Mouse (Mus musculus): ENCODE measurements around the gene Ern2.

The Ern2 gene

DNA sequence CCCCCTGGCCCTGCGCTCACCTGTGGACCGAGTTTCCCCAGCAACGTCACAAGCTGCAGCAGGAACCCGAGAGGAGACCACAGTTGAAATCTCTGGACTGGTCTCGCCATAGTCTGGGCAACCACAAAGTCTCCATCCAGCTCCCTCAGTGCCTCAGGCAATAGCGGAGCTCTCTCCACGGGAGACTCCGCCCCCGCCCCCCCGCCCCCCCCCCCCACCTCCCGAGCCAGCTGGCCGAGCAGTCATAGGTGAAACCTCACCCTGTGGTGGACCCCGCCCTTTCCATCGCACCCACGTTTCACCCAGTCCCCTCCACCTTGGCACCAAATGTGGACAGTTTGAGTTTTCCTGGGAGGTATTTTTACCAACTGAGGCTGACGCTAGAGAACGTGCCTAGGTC lies at the start of gene Ern2:
Ern2 (minus strand) TSS at position 165 of the 400 bp plus-strand sequence.
- no peak for DNase-seq (ENCODE audit: low read depth, low spot score)
- Histone ChIP-seq H3K27me3 (ENCODE audit: control insufficient read depth, insufficient read depth, low read length, poor library complexity, severe bottlenecking) (no peaks in the 10 kb centered on the region), H3K36me3 (ENCODE audit: control insufficient read depth, insufficient read depth, low read length, poor library complexity, severe bottlenecking) (no peaks in the 10 kb centered on the region)

DNA sequence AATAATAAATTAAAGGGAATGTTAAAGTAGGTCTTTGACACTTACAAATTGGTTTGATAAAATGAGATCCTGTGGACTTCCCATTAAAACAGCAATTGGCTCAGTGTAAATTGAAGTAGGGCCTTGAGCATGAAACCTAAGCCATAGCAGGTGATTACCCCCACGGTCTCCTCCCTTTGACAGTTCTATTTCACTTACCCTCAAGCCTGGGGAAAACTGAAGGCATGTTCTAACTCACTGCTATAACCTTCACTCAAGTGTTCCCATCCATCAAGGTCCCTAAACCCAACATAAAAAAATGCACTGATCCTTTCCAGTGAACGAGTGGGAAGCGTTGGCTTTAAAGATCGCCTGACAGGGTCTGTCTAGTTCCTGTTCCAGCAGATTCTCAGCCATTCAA lies 44.9 kb upstream of the Ern2 start:
- no peak for DNase-seq (ENCODE audit: low read depth, low spot score)
- Histone ChIP-seq H3K36me3 (ENCODE audit: control insufficient read depth, insufficient read depth, low read length, poor library complexity, severe bottlenecking) (no peaks in the 10 kb centered on the region), H3K27me3 (ENCODE audit: control insufficient read depth, insufficient read depth, low read length, poor library complexity, severe bottlenecking) (no peaks in the 10 kb centered on the region)

DNA sequence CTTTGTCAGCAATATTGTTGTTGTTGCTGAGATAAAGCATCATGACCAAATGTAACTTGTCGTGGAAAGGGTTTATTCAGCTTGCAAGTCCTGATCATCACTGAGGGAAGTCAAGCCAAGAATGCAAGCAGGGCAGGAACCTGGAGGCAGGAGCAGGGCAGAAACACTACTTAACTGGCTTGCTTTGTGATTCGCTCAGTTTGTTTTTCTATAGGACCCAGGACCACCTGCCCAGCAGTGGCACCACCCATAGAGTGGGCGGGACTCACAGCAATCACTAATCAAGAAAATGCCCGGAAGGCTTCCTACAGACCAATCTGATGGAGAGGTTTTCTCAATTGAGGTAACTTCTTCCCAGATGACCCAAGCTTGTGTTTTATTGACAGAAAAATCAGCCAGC lies 43.9 kb upstream of the Ern2 start:
- H3K27me3 ChIP-seq (ENCODE audit: control insufficient read depth, insufficient read depth, low read length, poor library complexity, severe bottlenecking): no peaks in the 10 kb centered on the region
- no peaks in the 10 kb centered on the region for H3K36me3 ChIP-seq (ENCODE audit: control insufficient read depth, insufficient read depth, low read length, poor library complexity, severe bottlenecking)

DNA sequence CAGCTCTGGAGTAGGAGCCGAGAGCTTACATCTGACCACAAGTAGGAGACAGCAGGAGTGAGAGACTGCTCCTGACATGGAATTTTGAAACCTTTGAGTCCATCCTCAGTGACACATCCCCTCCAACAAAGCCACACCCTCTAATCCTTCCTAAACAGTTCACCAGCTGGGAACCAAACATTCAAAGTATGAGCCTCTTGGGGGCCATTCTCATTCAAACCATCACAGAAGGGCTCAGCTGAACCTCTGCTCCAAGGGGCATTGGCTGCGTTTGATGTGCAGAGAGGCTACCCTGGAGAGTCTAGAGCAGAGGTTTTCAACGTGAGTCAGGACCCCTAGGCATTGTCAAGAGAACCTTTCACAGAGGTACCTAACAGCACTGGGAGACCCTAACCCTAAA lies 43.3 kb upstream of the Ern2 start:
- Histone ChIP-seq H3K36me3 (ENCODE audit: control insufficient read depth, insufficient read depth, low read length, poor library complexity, severe bottlenecking) (no peaks in the 10 kb centered on the region), H3K27me3 (ENCODE audit: control insufficient read depth, insufficient read depth, low read length, poor library complexity, severe bottlenecking) (no peaks in the 10 kb centered on the region)
- DNase-seq (ENCODE audit: low read depth, low spot score): no peak

More for the DNA sequence above, 43.9 kb upstream of the Ern2 start:
- no peak for DNase-seq (ENCODE audit: low read depth, low spot score)

DNA sequence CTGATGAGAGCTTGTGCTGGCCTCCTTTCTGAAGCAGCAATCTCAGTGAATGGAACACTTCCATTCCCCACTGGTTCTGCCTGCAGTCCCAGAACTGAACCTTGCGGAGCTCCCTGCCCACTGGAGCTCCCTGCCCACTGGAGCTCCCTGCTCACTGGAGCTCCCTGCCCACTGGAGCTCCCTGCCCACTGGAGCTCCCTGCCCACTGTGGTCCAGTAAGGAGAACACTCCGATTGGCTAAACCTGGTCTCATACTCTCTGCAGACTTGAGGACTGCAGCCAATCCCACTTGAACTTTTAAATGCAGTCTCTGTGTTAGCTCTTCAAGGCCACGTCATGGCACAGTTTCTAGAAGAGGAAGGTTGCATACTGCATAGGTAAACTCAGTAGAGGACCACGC lies 40.7 kb upstream of the Ern2 start:
- H3K27me3 ChIP-seq (ENCODE audit: control insufficient read depth, insufficient read depth, low read length, poor library complexity, severe bottlenecking): no peaks in the 10 kb centered on the region
- no peak for DNase-seq (ENCODE audit: low read depth, low spot score)
- H3K36me3 ChIP-seq (ENCODE audit: control insufficient read depth, insufficient read depth, low read length, poor library complexity, severe bottlenecking): no peaks in the 10 kb centered on the region

DNA sequence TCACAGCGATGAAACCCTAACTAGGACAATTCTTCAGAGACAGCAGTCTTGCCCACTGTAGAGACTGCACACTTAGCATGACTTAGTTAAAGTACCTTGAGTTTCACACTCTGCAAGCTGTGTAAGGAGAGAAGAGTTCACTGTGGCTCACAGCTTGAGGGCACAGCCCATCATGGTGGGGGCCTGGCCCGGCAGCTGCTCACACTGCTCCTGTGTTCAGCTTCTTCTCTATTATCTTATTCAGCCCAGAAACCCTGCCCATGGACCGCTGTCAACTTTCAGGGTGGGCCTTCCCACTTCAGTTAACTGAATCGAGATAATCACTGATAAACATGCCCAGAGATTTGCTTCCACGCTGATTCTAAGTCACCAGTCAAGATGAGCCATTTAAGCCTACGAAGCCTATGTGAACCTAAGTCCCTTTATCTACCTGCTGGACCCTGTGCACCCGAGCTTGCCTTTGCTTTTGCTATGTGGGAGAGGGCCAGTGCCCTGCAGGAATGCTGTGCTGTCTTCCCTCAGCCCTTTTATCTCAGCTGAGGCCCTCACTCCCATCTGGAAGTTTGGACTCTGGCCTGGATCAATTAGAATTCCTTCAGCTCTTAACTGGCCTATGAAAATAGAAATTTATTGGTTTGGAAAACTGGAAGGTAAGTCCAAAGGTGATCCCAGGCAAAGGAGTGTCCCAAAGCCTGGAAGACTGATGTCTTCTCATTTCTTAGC lies 40.2 kb upstream of the Ern2 start:
- Histone ChIP-seq H3K36me3 (ENCODE audit: control insufficient read depth, insufficient read depth, low read length, poor library complexity, severe bottlenecking) (no peaks in the 10 kb centered on the region), H3K27me3 (ENCODE audit: control insufficient read depth, insufficient read depth, low read length, poor library complexity, severe bottlenecking) (no peaks in the 10 kb centered on the region)
- DNase-seq (ENCODE audit: low read depth, low spot score): no peak

DNA sequence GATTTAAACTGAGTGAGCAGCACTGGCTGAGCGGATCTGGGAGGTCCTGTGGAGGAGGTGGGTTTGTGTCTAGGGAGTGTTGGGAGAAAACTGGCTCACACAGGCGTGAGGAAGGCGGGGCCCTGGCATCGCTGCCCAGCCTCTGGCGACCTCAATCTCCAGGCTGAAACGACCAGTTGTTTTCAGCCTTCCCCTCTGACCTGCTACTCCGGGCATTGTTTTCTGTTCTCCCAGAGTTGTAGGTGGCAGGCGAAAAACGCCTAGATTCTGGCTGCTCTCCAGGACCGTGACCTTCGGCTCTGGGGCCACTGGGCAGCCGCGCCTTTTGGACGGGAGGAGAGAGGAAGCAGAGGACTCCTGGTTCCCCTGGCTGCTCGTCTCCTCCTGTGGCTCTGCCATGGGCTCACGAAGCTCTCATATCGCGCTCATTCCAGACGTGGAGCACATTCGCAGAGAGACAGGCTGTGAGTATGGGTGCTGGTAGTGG lies 33.4 kb upstream of the Ern2 start, which contains the start of gene Chp2:
Chp2 (plus strand) TSS at position 182 of the 487 bp plus-strand sequence.
- H3K36me3 ChIP-seq (ENCODE audit: control insufficient read depth, insufficient read depth, low read length, poor library complexity, severe bottlenecking): no peaks in the 10 kb centered on the region
- DNase-seq (ENCODE audit: low read depth, low spot score): no peak
- H3K27me3 ChIP-seq (ENCODE audit: control insufficient read depth, insufficient read depth, low read length, poor library complexity, severe bottlenecking): no peaks in the 10 kb centered on the region

DNA sequence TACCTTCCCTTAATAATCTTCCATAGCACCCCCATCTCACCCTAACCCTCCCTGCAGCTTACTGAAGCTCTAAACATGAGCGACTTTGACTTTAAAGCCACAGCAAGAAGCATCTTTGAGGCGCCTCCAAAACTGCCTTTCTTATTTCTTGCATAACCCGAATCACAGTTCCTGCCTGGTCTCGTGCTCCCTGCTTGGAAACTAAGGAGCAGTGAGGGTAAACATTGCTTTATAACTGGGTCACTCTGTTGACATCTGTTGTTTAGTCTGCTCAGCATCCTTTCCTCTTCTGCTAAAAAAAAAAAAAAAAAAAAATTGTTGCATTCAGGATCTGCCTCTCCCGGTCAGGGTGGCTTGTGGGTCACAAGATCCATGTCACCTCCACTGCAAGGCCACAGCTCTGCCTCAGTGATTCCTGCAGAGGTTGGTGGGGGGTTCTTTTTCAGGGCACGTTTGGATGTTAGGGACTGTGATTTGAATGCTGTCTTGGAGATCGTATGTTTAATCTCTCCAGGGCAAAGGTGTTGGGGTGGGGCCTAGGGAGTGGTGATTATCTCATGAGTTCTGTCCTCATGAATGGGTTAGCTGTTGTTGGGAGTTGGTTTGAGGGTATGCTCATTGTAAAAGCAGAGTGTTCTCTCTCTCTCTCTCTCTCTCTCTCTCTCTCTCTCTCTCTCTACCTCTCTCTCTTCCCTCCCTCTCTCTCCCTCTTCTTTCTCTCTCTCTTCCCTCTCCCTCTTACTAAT lies 22.4 kb upstream of the Ern2 start:
- Histone ChIP-seq H3K36me3 (ENCODE audit: control insufficient read depth, insufficient read depth, low read length, poor library complexity, severe bottlenecking) (no peaks in the 10 kb centered on the region), H3K27me3 (ENCODE audit: control insufficient read depth, insufficient read depth, low read length, poor library complexity, severe bottlenecking) (peaks cover 1% of the 10 kb centered on the region)
- DNase-seq (ENCODE audit: low read depth, low spot score): no peak

DNA sequence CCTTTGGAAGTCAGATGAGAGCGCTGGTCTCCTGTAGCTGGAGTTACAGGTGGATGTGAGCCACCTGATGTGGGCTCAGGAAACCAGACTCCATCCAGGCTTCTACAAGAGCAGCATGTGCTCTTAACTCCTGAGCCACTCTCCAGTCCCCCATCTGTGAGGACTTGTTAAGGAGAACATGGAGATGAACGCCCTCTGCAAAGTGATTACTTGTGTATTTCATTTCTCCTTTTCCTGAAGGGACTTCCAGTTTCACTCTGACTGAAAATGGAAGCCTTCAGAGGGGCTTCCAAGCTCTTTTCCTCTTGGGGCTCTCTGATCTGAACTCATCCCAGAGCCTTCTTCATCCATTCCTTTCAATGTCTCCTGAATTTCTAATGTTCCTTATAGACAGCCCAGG lies 20.1 kb upstream of the Ern2 start:
- no peak for DNase-seq (ENCODE audit: low read depth, low spot score)
- H3K27me3 ChIP-seq (ENCODE audit: control insufficient read depth, insufficient read depth, low read length, poor library complexity, severe bottlenecking): peaks cover 1% of the 10 kb centered on the region
- H3K36me3 ChIP-seq (ENCODE audit: control insufficient read depth, insufficient read depth, low read length, poor library complexity, severe bottlenecking): no peaks in the 10 kb centered on the region

DNA sequence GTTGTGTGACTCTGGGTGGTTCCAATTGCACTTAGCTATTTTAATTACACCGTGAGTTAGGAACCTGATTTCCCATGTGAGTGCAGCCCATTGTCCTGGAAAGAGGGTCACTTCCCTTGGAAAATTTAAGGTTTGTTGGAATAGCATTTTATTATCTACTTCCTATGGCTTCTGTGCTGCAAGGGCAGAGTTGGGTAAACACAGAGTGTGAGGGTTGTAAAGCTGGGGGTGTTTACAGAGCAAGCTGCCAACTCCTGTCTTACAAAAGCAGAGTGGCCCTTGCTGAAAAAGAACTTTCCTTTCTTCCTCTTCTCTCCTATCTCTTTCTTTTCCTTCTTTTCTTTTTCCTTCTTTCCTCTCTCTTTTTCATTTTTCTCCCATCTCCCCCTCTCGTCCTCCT lies 17.9 kb upstream of the Ern2 start:
- H3K36me3 ChIP-seq (ENCODE audit: control insufficient read depth, insufficient read depth, low read length, poor library complexity, severe bottlenecking): no peaks in the 10 kb centered on the region
- DNase-seq (ENCODE audit: low read depth, low spot score): no peak
- peaks cover 1% of the 10 kb centered on the region for H3K27me3 ChIP-seq (ENCODE audit: control insufficient read depth, insufficient read depth, low read length, poor library complexity, severe bottlenecking)

DNA sequence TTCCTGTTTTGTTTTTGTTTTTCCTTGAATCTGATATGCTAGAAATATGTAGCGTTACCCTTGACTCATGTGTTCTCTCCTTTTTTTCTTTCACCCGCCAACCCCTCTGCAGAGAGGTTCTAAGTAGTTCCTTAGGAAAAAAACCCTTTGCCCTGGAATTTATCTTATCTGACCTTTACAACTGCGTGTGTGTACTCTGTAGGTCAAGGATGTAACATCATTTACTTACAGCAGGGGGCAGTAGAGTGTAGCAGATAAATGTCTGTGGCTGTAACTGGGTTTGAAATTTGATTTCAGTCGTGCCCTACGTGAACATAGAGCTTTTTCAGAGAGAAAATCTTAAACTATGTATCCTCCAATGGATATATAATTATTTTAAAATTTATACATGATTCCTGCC lies 13.3 kb upstream of the Ern2 start:
- H3K36me3 ChIP-seq (ENCODE audit: control insufficient read depth, insufficient read depth, low read length, poor library complexity, severe bottlenecking): no peaks in the 10 kb centered on the region
- peak; percentile 64 for DNase-seq (ENCODE audit: low read depth, low spot score)
- no peaks in the 10 kb centered on the region for H3K27me3 ChIP-seq (ENCODE audit: control insufficient read depth, insufficient read depth, low read length, poor library complexity, severe bottlenecking)

DNA sequence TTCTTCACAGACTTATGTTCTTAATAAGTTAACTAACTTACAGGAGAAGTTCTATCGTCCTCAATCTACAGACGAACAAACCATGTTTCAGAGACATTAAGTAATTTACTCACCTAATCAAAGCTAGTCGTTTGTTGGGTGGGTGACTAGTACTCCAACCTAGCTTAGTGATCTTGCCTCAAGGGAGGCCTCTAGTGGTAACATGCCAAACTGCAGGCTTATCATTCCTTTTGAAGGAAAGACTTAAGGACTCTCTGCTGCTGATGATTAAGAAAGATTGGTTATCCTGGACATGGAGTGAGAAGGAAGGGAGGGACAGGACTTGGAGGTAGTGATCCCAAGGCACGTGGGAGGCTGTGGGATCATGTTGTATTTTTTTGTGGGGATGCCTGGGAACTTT lies 11.3 kb upstream of the Ern2 start:
- Histone ChIP-seq H3K27me3 (ENCODE audit: control insufficient read depth, insufficient read depth, low read length, poor library complexity, severe bottlenecking) (no peaks in the 10 kb centered on the region), H3K36me3 (ENCODE audit: control insufficient read depth, insufficient read depth, low read length, poor library complexity, severe bottlenecking) (no peaks in the 10 kb centered on the region)
- peak; percentile 81 for DNase-seq (ENCODE audit: low read depth, low spot score)

DNA sequence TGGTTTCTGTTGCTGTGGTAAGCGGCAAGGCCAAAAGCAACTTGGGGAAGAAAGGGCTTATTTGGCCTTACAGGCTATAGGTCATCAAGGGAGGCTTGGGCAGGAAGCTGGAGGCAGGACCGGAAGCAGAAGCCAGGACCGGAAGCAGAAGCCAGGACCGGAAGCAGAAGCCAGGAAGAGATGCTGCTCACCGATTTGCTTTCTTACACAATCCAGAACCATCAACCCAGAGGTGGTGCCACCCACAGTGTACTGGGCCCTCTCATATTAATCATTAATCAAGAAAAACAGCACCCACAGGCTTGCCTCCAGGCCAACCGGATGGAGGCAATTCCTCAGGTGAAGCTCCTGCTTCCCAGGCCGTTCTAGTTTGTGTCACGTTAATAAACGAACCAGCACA lies 10.8 kb upstream of the Ern2 start:
- Histone ChIP-seq H3K36me3 (ENCODE audit: control insufficient read depth, insufficient read depth, low read length, poor library complexity, severe bottlenecking) (no peaks in the 10 kb centered on the region), H3K27me3 (ENCODE audit: control insufficient read depth, insufficient read depth, low read length, poor library complexity, severe bottlenecking) (no peaks in the 10 kb centered on the region)
- no peak for DNase-seq (ENCODE audit: low read depth, low spot score)

DNA sequence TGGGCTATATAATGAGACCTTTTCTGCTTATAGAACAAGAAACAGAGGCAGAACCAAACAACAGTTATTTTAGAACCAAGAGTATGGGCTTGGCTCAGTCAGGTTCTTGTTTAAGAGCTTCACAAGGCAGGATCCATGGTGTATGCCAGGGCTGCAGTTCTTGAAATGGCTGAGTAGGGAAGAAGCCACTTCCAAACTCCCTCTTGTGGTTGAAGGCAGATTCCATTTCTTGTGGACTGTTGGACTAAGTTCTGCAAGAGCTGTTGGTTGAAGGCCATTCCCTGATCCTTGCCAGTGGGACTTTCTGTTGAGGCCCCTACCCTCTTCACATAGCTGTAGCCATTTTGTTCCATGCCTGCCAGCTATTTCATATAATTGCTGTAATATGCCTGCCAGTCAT lies 7.9 kb upstream of the Ern2 start:
- no peak for DNase-seq (ENCODE audit: low read depth, low spot score)
- H3K36me3 ChIP-seq (ENCODE audit: control insufficient read depth, insufficient read depth, low read length, poor library complexity, severe bottlenecking): no peaks in the 10 kb centered on the region
- H3K27me3 ChIP-seq (ENCODE audit: control insufficient read depth, insufficient read depth, low read length, poor library complexity, severe bottlenecking): no peaks in the 10 kb centered on the region

DNA sequence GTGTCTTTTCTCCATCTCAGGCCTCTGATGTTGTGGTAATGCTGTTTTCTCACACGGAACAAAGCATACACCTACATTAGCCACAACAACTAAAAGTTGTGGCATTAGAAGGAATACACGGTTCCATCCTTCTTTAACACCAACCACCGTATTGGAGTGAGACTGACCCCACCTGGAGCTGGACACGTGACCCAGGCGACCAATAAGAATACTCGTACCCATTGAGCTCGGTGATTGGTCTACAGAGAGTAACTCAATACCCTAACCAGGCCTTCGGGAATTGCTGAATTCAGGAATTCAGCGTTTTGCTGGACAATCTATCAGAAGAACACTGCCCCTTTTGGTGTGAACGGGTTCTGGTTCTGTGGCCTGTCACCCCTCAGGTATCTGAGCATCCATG lies 5.1 kb upstream of the Ern2 start:
- DNase-seq (ENCODE audit: low read depth, low spot score): no peak
- Histone ChIP-seq H3K36me3 (ENCODE audit: control insufficient read depth, insufficient read depth, low read length, poor library complexity, severe bottlenecking) (no peaks in the 10 kb centered on the region), H3K27me3 (ENCODE audit: control insufficient read depth, insufficient read depth, low read length, poor library complexity, severe bottlenecking) (no peaks in the 10 kb centered on the region)
